Mouse (Mus musculus) intestine, embryonic 14.5 days (tissue): ENCODE results near the gene Clec2l. TPM values are rescaled to one million over a fixed set of nuclear protein-coding genes. Genes with fewer than 3 reads are reported as not detected.
A peak's percentile ranks its signal among the peaks of the same experiment; 100 is the strongest.

Experiments used
- ATAC-seq: fragments of 200-750 bp; cut with Nextera tagmentation; replicated peaks from 2 replicates; pipeline ENCODE4 v1.8.0; 2017; ENCODE audit warnings: low read depth, moderate number of reproducible peaks, moderate TSS enrichment, moderate library complexity; ENCODE audit not compliant: low FRiP score, low TSS enrichment
- DNase-seq: peaks from one replicate; pipeline ENCODE4 v3.0.0-alpha.2; 2018; ENCODE audit warnings: low spot score
- H3K27ac ChIP-seq: fragments of 300-500 bp; sonication (generic); 2 replicates; pipeline ENCODE4 v1.5.1; 2014; ENCODE audit warnings: low read depth, mild to moderate bottlenecking, control low read depth
- H3K27me3 ChIP-seq: fragments of 300-500 bp; sonication (generic); replicated peaks from 2 replicates; pipeline ENCODE4 v1.6.1; 2014; ENCODE audit warnings: low read length, control low read depth; ENCODE audit not compliant: control insufficient read depth, insufficient read depth
- H3K36me3 ChIP-seq: fragments of 300-500 bp; sonication (generic); 2 replicates; pipeline ENCODE4 v1.6.1; 2014; ENCODE audit warnings: low read length, control low read depth; ENCODE audit not compliant: control insufficient read depth, insufficient read depth
- H3K4me1 ChIP-seq: fragments of 300-500 bp; sonication (generic); replicated peaks from 2 replicates; pipeline ENCODE4 v1.6.1; 2014; ENCODE audit warnings: low read length, control low read depth, mixed read lengths; ENCODE audit not compliant: control insufficient read depth, insufficient read depth
- H3K4me2 ChIP-seq: fragments of 300-500 bp; sonication (generic); 2 replicates; pipeline ENCODE4 v1.6.1; 2014; ENCODE audit warnings: low read length
- H3K4me3 ChIP-seq: fragments of 300-500 bp; sonication (generic); 2 replicates; pipeline ENCODE4 v1.5.1; 2014; ENCODE audit warnings: low read depth, low read length, control low read depth, mixed read lengths
- H3K9ac ChIP-seq: fragments of 300-500 bp; sonication (generic); 2 replicates; pipeline ENCODE4 v1.6.1; 2014; ENCODE audit warnings: mild to moderate bottlenecking, low read length
- H3K9me3 ChIP-seq: fragments of 300-500 bp; sonication (generic); 2 replicates; pipeline ENCODE4 v1.6.1; 2016; ENCODE audit warnings: low read length, control low read depth; ENCODE audit not compliant: control insufficient read depth
- WGBS: fragments of 180-500 bp; shearing (Covaris S2); extraction: QIAGEN DNeasy Blood & Tissue Kit; methylation state at CpG from one replicate; pipeline ENCODE4 v1.1.7; 2014; 5-methylcytosine and 5-hydroxymethylcytosine counted together
- polyA plus RNA-seq: library from polyadenylated mRNA; unstranded; fragments of >200 nt; fragmentation: Nextera tagmentation; extraction: Ambion mirVana; gene quantifications from 2 replicates; pipeline ENCODE4 v1.2.1, GENCODE M21; 2014

Gene Clec2l
- polyA plus RNA-seq, 1 experiment from 2014 or later, result 1.6 TPM

GRCm38 (mm10) chr6:38676723-38677122, 13.9 kb downstream of the Clec2l start:
- H3K4me2 ChIP-seq, result no peak overlapping the region
- ATAC-seq, result no peak
- H3K36me3 ChIP-seq, result no peaks in the 10 kb centered on the region
- no peaks in the 10 kb centered on the region for H3K27me3 ChIP-seq
- H3K27ac ChIP-seq, result no peak overlapping the region
- H3K4me1 ChIP-seq, result no peaks in the 10 kb centered on the region
- no peak overlapping the region for H3K9ac ChIP-seq
- WGBS, result 76% methylated on average over 14 of the region's 14 CpGs
- no peak for DNase-seq
- H3K4me3 ChIP-seq, result no peak overlapping the region
- no peaks in the 10 kb centered on the region for H3K9me3 ChIP-seq

GRCm38 (mm10) chr6:38677629-38678028, 14.8 kb downstream of the Clec2l start:
- Histone ChIP-seq H3K4me3 (no peak overlapping the region), H3K4me1 (no peaks in the 10 kb centered on the region), H3K9ac (no peak overlapping the region), H3K27ac (no peak overlapping the region), H3K9me3 (no peaks in the 10 kb centered on the region), H3K4me2 (no peak overlapping the region), H3K36me3 (no peaks in the 10 kb centered on the region), H3K27me3 (no peaks in the 10 kb centered on the region)
- WGBS, result 70% methylated on average over 9 of the region's 9 CpGs
- DNase-seq (no peak), ATAC-seq (no peak)

- Histone ChIP-seq H3K4me1 (no peaks in the 10 kb centered on the region), H3K27ac (no peak overlapping the region), H3K4me3 (no peak overlapping the region), H3K27me3 (no peaks in the 10 kb centered on the region), H3K9ac (no peak overlapping the region), H3K36me3 (no peaks in the 10 kb centered on the region), H3K4me2 (no peak overlapping the region), H3K9me3 (no peaks in the 10 kb centered on the region)
- ATAC-seq, result no peak
- 64% methylated on average over 2 of the region's 2 CpGs for WGBS
- no peak for DNase-seq
Measured at GRCm38 (mm10) chr6:38682532-38682931, 19.7 kb downstream of the Clec2l start.

- no peak for DNase-seq
- H3K9ac ChIP-seq, result no peak overlapping the region
- no peak for ATAC-seq
- H3K4me3 ChIP-seq, result no peak overlapping the region
- H3K27me3 ChIP-seq, result no peaks in the 10 kb centered on the region
- no peak overlapping the region for H3K4me2 ChIP-seq
- no peak overlapping the region for H3K27ac ChIP-seq
- WGBS, result 69% methylated on average over 11 of the region's 11 CpGs
- H3K9me3 ChIP-seq, result no peaks in the 10 kb centered on the region
- peaks cover 17% of the 10 kb centered on the region for H3K36me3 ChIP-seq
- no peaks in the 10 kb centered on the region for H3K4me1 ChIP-seq
Measured at GRCm38 (mm10) chr6:38687216-38687615, 24.3 kb downstream of the Clec2l start.

GRCm38 (mm10) chr6:38688841-38689240, 26.0 kb downstream of the Clec2l start:
- 92% methylated on average over 10 of the region's 10 CpGs for WGBS
- Histone ChIP-seq H3K36me3 (peaks cover 21% of the 10 kb centered on the region), H3K27me3 (no peaks in the 10 kb centered on the region), H3K27ac (no peak overlapping the region), H3K9ac (no peak overlapping the region), H3K4me2 (no peak overlapping the region), H3K4me3 (no peak overlapping the region), H3K9me3 (no peaks in the 10 kb centered on the region), H3K4me1 (no peaks in the 10 kb centered on the region)
- no peak for ATAC-seq
- DNase-seq, result no peak

- Histone ChIP-seq H3K27ac (no peak overlapping the region), H3K4me3 (no peak overlapping the region), H3K9ac (no peak overlapping the region), H3K36me3 (peaks cover 29% of the 10 kb centered on the region), H3K9me3 (no peaks in the 10 kb centered on the region), H3K4me1 (no peaks in the 10 kb centered on the region), H3K27me3 (no peaks in the 10 kb centered on the region), H3K4me2 (no peak overlapping the region)
- ATAC-seq (no peak), DNase-seq (no peak)
- WGBS, result 83% methylated on average over 4 of the region's 4 CpGs
Measured at GRCm38 (mm10) chr6:38690615-38691014, 27.7 kb downstream of the Clec2l start.

- Histone ChIP-seq H3K4me2 (no peak overlapping the region), H3K9me3 (no peaks in the 10 kb centered on the region), H3K9ac (no peak overlapping the region), H3K4me3 (no peak overlapping the region), H3K27me3 (no peaks in the 10 kb centered on the region), H3K36me3 (peaks cover 30% of the 10 kb centered on the region), H3K4me1 (no peaks in the 10 kb centered on the region), H3K27ac (no peak overlapping the region)
- DNase-seq (no peak), ATAC-seq (no peak)
- 85% methylated on average over 5 of the region's 5 CpGs for WGBS
Measured at GRCm38 (mm10) chr6:38691052-38691451, 28.2 kb downstream of the Clec2l start.

- no peaks in the 10 kb centered on the region for H3K4me1 ChIP-seq
- peaks cover 43% of the 10 kb centered on the region for H3K36me3 ChIP-seq
- 88% methylated on average over 6 of the region's 6 CpGs for WGBS
Measured at GRCm38 (mm10) chr6:38692556-38692955, 29.7 kb downstream of the Clec2l start.

GRCm38 (mm10) chr6:38695380-38696054, 32.6 kb downstream of the Clec2l start:
- ATAC-seq (peak; percentile 53; the same call in 1 of the 2 replicates), DNase-seq (peak; percentile 90)
- Histone ChIP-seq H3K27me3 (no peaks in the 10 kb centered on the region), H3K4me2 (no peak overlapping the region), H3K4me3 (no peak overlapping the region), H3K9ac (no peak overlapping the region), H3K27ac (no peak overlapping the region), H3K4me1 (peaks cover 9% of the 10 kb centered on the region), H3K9me3 (no peaks in the 10 kb centered on the region), H3K36me3 (peaks cover 57% of the 10 kb centered on the region)
- WGBS, result 32% methylated on average over 9 of the region's 9 CpGs

More at GRCm38 (mm10) chr6:38692556-38692955, 29.7 kb downstream of the Clec2l start:
- H3K27ac ChIP-seq, result no peak overlapping the region
- H3K4me3 ChIP-seq, result no peak overlapping the region
- ATAC-seq (no peak), DNase-seq (no peak)
- no peaks in the 10 kb centered on the region for H3K9me3 ChIP-seq
- no peaks in the 10 kb centered on the region for H3K27me3 ChIP-seq
- no peak overlapping the region for H3K9ac ChIP-seq
- H3K4me2 ChIP-seq, result no peak overlapping the region
